Mouse (Mus musculus) cerebellum, postnatal 10 days (tissue): ENCODE measurements at regions not wholly inside any gene's neighbourhood (a gene's known extent, or its start where the extent isn't known, plus 50 kb on each side); places are given as distances from the start of the nearest gene placed in this dataset.
"Not testable (repeated sequence)": the region's sequence is repeated elsewhere in the genome, so short reads cannot be mapped to it uniquely, and the experiment has no call there.

ENCODE experiments used
- DNase-seq, 2 experiments: peaks; one replicate each; pipeline ENCODE4 v3.0.0; 2021; ENCODE audit warnings: mixed read lengths in 2 of 2

GRCm38 (mm10) chr5:59831836-59832235, 1976.8 kb upstream of the G6pd2 start:
- DNase-seq = peak; percentile 63 to 82

GRCm38 (mm10) chr5:59845745-59846144, 1962.9 kb upstream of the G6pd2 start:
- no peak for DNase-seq

- no peak for DNase-seq
These were observed 1961.0 kb upstream of the G6pd2 start for GRCm38 (mm10) chr5:59847643-59848042.

GRCm38 (mm10) chr5:59893952-59894724, 1914.5 kb upstream of the G6pd2 start:
- peak; percentile 3 to 4 for DNase-seq

- DNase-seq = no peak
These were observed 1886.7 kb upstream of the G6pd2 start for GRCm38 (mm10) chr5:59921910-59922309.

GRCm38 (mm10) chr5:59940861-59941260, 1867.8 kb upstream of the G6pd2 start:
- no peak for DNase-seq

DNA sequence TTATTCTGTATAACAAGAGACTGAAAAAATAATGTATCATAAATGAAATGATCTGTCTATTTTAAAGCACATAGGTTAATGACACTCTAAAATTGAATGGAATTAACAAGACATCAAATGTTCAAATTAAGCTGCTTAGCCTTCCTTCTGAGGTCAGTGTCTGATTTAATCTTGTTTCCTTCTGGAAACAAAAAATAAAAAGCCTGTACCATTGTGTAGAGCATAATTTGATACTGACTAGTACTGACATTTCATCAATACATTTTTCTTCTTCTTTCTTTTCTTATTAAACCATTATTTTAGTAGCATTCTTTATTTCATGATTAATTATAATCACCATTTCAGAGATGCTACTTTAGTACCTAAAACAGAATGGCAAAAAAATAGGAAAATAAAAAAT, 1862.9 kb upstream of the G6pd2 start:
- DNase-seq = no peak

GRCm38 (mm10) chr5:59947831-59948568, 1860.6 kb upstream of the G6pd2 start:
- DNase-seq = no peak

DNA sequence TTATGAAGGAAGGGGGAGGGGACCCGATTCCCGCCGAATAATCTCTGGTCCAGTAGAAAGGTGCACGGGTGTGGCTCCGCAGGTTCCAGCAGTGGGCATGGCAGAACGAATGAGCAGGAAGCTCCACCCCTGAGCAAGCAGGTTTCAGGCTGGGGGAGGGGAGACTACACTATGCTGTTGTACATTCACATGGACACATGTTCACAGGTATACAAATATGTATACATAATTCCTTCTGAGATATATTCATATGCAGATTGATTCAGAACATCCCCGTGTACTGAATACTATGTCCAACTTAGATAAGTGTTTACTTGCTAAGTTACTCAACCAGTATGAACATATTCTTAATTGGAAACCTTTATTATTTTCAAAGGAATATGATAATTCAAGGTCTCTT, 1852.4 kb upstream of the G6pd2 start:
- not testable (repeated sequence) for DNase-seq

DNA sequence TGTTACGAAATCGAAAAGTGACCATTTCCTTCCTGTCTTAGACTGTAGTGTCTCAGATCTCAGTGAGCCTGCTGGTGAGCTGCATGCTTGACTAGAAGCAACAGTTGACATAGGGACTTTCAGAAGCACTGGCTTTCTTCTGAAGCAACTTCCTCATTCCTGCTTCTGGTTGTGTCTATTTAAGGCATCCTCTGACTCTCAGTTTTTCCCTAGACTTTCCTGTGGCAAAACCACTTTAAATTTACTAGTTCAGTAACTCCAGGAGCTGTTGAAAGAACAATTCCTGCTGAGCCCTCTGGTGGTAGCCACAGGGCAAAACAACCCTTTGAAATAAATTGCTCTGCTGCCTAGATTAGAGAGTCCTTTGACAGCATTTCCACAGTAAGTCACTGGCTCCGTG, 1811.9 kb upstream of the G6pd2 start:
- DNase-seq = peak; percentile 58 to 61

DNA sequence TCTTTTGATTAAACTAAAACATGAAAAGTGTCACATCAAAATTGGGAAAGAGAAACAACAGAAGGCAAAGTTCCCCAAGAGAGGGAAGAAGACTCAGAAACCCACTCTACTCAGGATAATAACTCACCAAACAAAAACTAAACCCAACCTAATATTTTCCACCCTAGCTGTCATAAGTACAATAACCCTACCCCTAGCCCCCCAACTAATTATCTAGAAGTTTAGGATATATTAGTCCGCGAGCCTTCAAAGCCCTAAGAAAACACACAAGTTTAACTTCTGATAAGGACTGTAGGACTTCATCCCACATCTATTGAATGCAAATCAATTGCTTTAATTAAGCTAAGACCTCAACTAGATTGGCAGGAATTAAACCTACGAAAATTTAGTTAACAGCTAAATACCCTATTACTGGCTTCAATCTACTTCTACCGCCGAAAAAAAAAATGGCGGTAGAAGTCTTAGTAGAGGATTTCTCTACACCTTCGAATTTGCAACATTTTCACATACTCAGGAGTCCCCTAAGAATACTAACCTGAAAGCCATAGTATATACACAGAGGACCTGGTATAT, 1765.9 kb upstream of the G6pd2 start:
- DNase-seq = not testable (repeated sequence)

- DNase-seq = peak; percentile 26 to 43
These were observed 1759.6 kb upstream of the G6pd2 start for GRCm38 (mm10) chr5:60049053-60049452.

DNA sequence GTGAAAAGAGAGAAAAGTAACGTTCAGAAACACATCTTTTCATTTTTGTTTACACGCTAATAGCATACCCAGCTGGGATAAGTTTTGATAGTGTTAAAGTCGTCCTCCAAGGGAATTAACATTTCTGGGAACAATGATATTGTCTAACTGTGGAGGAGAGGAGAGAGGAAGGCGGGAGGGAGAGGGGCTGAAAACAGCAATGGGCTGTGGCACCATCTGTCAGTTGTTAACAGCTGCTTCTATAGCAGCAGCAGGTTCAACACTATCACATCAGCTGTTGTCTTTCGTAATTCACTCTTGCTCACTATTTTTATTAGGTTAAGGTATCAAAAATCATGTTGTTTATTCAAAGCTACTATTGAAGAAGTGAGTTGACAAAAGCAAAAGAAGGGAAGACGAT, 1747.4 kb upstream of the G6pd2 start:
- no peak for DNase-seq
